In genomic region chr13:23505662-23506345, GRCm38 (mm10) we compare ENCODE assay signal across 8 mouse cellular contexts. TPM values are rescaled to one million over a fixed set of nuclear protein-coding genes. Genes with fewer than 3 reads are reported as not detected.
DNase-seq lines count a peak whose midpoint lies in the region; ATAC-seq and TF ChIP-seq lines count a peak whose summit lies in the region.

No protein-coding gene starts in this region.

- H3K9me3 ChIP-seq in lung, embryonic 14.5 days (ENCODE audit: low read depth, low read length): no peaks in the 10 kb centered on the region
- no peaks in the 10 kb centered on the region for H3K9me3 ChIP-seq in embryonic facial prominence, embryonic 13.5 days
- H3K9me3 ChIP-seq in limb, embryonic 15.5 days: no peaks in the 10 kb centered on the region
- no peaks in the 10 kb centered on the region for H3K9me3 ChIP-seq in stomach, embryonic 15.5 days

- peak; percentile 6; the same call in 1 of the 2 replicates for ATAC-seq in lung, embryonic 14.5 days (ENCODE audit: insufficient read depth)
- no peak for ATAC-seq in embryonic facial prominence, embryonic 13.5 days (ENCODE audit: insufficient number of reproducible peaks, insufficient read depth, low FRiP score, low TSS enrichment, low read depth)
- no peak for ATAC-seq in limb, embryonic 15.5 days (ENCODE audit: insufficient number of reproducible peaks, low FRiP score, low TSS enrichment, low read depth)
- ATAC-seq in stomach, embryonic 15.5 days (ENCODE audit: insufficient read depth, low FRiP score, low read depth): no peak
- no peak for ATAC-seq in granulocyte monocyte progenitor cell, adult 5-6 weeks (replicated peaks; ENCODE audit: poor library complexity, severe bottlenecking)

- WGBS in lung, embryonic 14.5 days: 10% methylated on average over 14 of the region's 14 CpGs
- WGBS in embryonic facial prominence, embryonic 13.5 days: 6% methylated on average over 14 of the region's 14 CpGs
- WGBS in limb, embryonic 15.5 days: 15% methylated on average over 14 of the region's 14 CpGs
- 20% methylated on average over 14 of the region's 14 CpGs for WGBS in stomach, embryonic 15.5 days

- peak overlapping the region; percentile 70 for H3K4me2 ChIP-seq in lung, embryonic 14.5 days
- H3K4me2 ChIP-seq in embryonic facial prominence, embryonic 13.5 days: peak overlapping the region; percentile 60
- peak overlapping the region; percentile 36 for H3K4me2 ChIP-seq in limb, embryonic 15.5 days
- H3K4me2 ChIP-seq in stomach, embryonic 15.5 days: peak overlapping the region; percentile 48

- H3K27me3 ChIP-seq in lung, embryonic 14.5 days (ENCODE audit: insufficient read depth, low read length): no peaks in the 10 kb centered on the region
- H3K27me3 ChIP-seq in embryonic facial prominence, embryonic 13.5 days: no peaks in the 10 kb centered on the region
- H3K27me3 ChIP-seq in limb, embryonic 15.5 days: no peaks in the 10 kb centered on the region
- no peaks in the 10 kb centered on the region for H3K27me3 ChIP-seq in stomach, embryonic 15.5 days (replicated peaks)

- peak; percentile 3; the same call in 1 of the 2 replicates for TF ChIP-seq CTCF in lung, embryonic 14.5 days (IDR thresholded peaks at IDR 0.05; ENCODE audit: low read depth)

- H3K4me3 ChIP-seq in lung, embryonic 14.5 days (ENCODE audit: low read depth, low read length): peak overlapping the region; percentile 31
- H3K4me3 ChIP-seq in embryonic facial prominence, embryonic 13.5 days: peak overlapping the region; percentile 35
- H3K4me3 ChIP-seq in limb, embryonic 15.5 days: peak overlapping the region; percentile 23
- H3K4me3 ChIP-seq in stomach, embryonic 15.5 days (replicated peaks): peak overlapping the region; percentile 23

- peaks cover 14% of the 10 kb centered on the region for H3K4me1 ChIP-seq in lung, embryonic 14.5 days (ENCODE audit: insufficient read depth)
- H3K4me1 ChIP-seq in embryonic facial prominence, embryonic 13.5 days: peaks cover 20% of the 10 kb centered on the region; the same call in 1 of the 2 replicates
- H3K4me1 ChIP-seq in limb, embryonic 15.5 days: peaks cover 11% of the 10 kb centered on the region
- peaks cover 7% of the 10 kb centered on the region for H3K4me1 ChIP-seq in stomach, embryonic 15.5 days

- peak overlapping the region; percentile 48; the same call in 1 of the 2 replicates for H3K27ac ChIP-seq in lung, embryonic 14.5 days (ENCODE audit: low read depth)
- peak overlapping the region; percentile 60 for H3K27ac ChIP-seq in embryonic facial prominence, embryonic 13.5 days
- no peak overlapping the region for H3K27ac ChIP-seq in limb, embryonic 15.5 days
- no peak overlapping the region for H3K27ac ChIP-seq in stomach, embryonic 15.5 days

- no peaks in the 10 kb centered on the region for H3K36me3 ChIP-seq in lung, embryonic 14.5 days (ENCODE audit: insufficient read depth)
- no peaks in the 10 kb centered on the region for H3K36me3 ChIP-seq in embryonic facial prominence, embryonic 13.5 days
- H3K36me3 ChIP-seq in limb, embryonic 15.5 days: no peaks in the 10 kb centered on the region
- no peaks in the 10 kb centered on the region for H3K36me3 ChIP-seq in stomach, embryonic 15.5 days

- peak overlapping the region; percentile 46 for H3K9ac ChIP-seq in lung, embryonic 14.5 days
- H3K9ac ChIP-seq in embryonic facial prominence, embryonic 13.5 days: peak overlapping the region; percentile 59
- no peak overlapping the region for H3K9ac ChIP-seq in limb, embryonic 15.5 days
- no peak overlapping the region for H3K9ac ChIP-seq in stomach, embryonic 15.5 days

- DNase-seq in lung, embryonic 14.5 days: peak; percentile 44
- no peak for DNase-seq in lung, postnatal 25 days (ENCODE audit: low spot score)
- DNase-seq in urinary bladder, postnatal 4 days (ENCODE audit: low spot score in 2 of 2): no peak
- DNase-seq in T-cell, adult 2 months (ENCODE audit: low spot score): no peak

RNA-seq across cellular contexts. Expression of gene Btn2a2, which starts 17.1 kb away (rescaled TPM):
- 0.63 and 0.73 TPM in 2 replicates for polyA plus RNA-seq in lung, embryonic 14.5 days (2014; fragmentation: Nextera tagmentation; extraction: Ambion mirVana)
- polyA plus RNA-seq in embryonic facial prominence, embryonic 13.5 days (2015; fragmentation: Nextera tagmentation; extraction: Ambion mirVana): 1.5 and 1.7 TPM in 2 replicates
- 0.61 and 0.67 TPM in 2 replicates for polyA plus RNA-seq in limb, embryonic 15.5 days (2015; fragmentation: Nextera tagmentation; extraction: Ambion mirVana)
- polyA plus RNA-seq in stomach, embryonic 15.5 days (2015; fragmentation: Nextera tagmentation; extraction: Ambion mirVana): 0.08 and 0.15 TPM in 2 replicates
- total RNA-seq in granulocyte monocyte progenitor cell, adult 5-6 weeks (2014; fragmentation: Nextera tagmentation): not detected in 2 replicates
- not detected in 2 replicates for total RNA-seq in granulocyte monocyte progenitor cell, adult 5-6 weeks (2017)

RNA-seq across cellular contexts. Expression of gene Hist1h4h, which starts 25.0 kb away (rescaled TPM):
- polyA plus RNA-seq in lung, embryonic 14.5 days (2014; fragmentation: Nextera tagmentation; extraction: Ambion mirVana): 7.1 and 7.6 TPM in 2 replicates
- polyA plus RNA-seq in embryonic facial prominence, embryonic 13.5 days (2015; fragmentation: Nextera tagmentation; extraction: Ambion mirVana): 7.3 and 7.9 TPM in 2 replicates
- 4.8 and 6.3 TPM in 2 replicates for polyA plus RNA-seq in limb, embryonic 15.5 days (2015; fragmentation: Nextera tagmentation; extraction: Ambion mirVana)
- polyA plus RNA-seq in stomach, embryonic 15.5 days (2015; fragmentation: Nextera tagmentation; extraction: Ambion mirVana): 6.1 and 7.3 TPM in 2 replicates
- 19.7 and 101 TPM in 2 replicates for total RNA-seq in granulocyte monocyte progenitor cell, adult 5-6 weeks (2014; fragmentation: Nextera tagmentation)
- 1,184 and 1,507 TPM in 2 replicates for total RNA-seq in granulocyte monocyte progenitor cell, adult 5-6 weeks (2017)

RNA-seq across cellular contexts. Expression of gene Hist1h2af, which starts 27.9 kb away (rescaled TPM):
- polyA plus RNA-seq in lung, embryonic 14.5 days (2014; fragmentation: Nextera tagmentation; extraction: Ambion mirVana): 13.0 and 14.6 TPM in 2 replicates
- polyA plus RNA-seq in embryonic facial prominence, embryonic 13.5 days (2015; fragmentation: Nextera tagmentation; extraction: Ambion mirVana): 6.6 and 13.4 TPM in 2 replicates
- 4.1 and 7.5 TPM in 2 replicates for polyA plus RNA-seq in limb, embryonic 15.5 days (2015; fragmentation: Nextera tagmentation; extraction: Ambion mirVana)
- polyA plus RNA-seq in stomach, embryonic 15.5 days (2015; fragmentation: Nextera tagmentation; extraction: Ambion mirVana): 4.1 and 13.0 TPM in 2 replicates
- 23.5 TPM in 1 of 2 replicates, not detected in the other for total RNA-seq in granulocyte monocyte progenitor cell, adult 5-6 weeks (2014; fragmentation: Nextera tagmentation)
- 2,010 and 2,453 TPM in 2 replicates for total RNA-seq in granulocyte monocyte progenitor cell, adult 5-6 weeks (2017)

RNA-seq across cellular contexts. Expression of gene Hist1h3g, which starts 29.4 kb away (rescaled TPM):
- 6.6 and 7.5 TPM in 2 replicates for polyA plus RNA-seq in lung, embryonic 14.5 days (2014; fragmentation: Nextera tagmentation; extraction: Ambion mirVana)
- 5.3 and 6.7 TPM in 2 replicates for polyA plus RNA-seq in embryonic facial prominence, embryonic 13.5 days (2015; fragmentation: Nextera tagmentation; extraction: Ambion mirVana)
- polyA plus RNA-seq in limb, embryonic 15.5 days (2015; fragmentation: Nextera tagmentation; extraction: Ambion mirVana): 3.4 and 5.4 TPM in 2 replicates
- 6.5 and 7.3 TPM in 2 replicates for polyA plus RNA-seq in stomach, embryonic 15.5 days (2015; fragmentation: Nextera tagmentation; extraction: Ambion mirVana)
- total RNA-seq in granulocyte monocyte progenitor cell, adult 5-6 weeks (2014; fragmentation: Nextera tagmentation): 60.4 and 108 TPM in 2 replicates
- total RNA-seq in granulocyte monocyte progenitor cell, adult 5-6 weeks (2017): 191 and 281 TPM in 2 replicates

RNA-seq across cellular contexts. Expression of gene Hist1h2bh, which starts 37.4 kb away (rescaled TPM):
- 1.0 and 1.8 TPM in 2 replicates for polyA plus RNA-seq in lung, embryonic 14.5 days (2014; fragmentation: Nextera tagmentation; extraction: Ambion mirVana)
- 0.98 and 1.4 TPM in 2 replicates for polyA plus RNA-seq in embryonic facial prominence, embryonic 13.5 days (2015; fragmentation: Nextera tagmentation; extraction: Ambion mirVana)
- 0.77 and 0.83 TPM in 2 replicates for polyA plus RNA-seq in limb, embryonic 15.5 days (2015; fragmentation: Nextera tagmentation; extraction: Ambion mirVana)
- polyA plus RNA-seq in stomach, embryonic 15.5 days (2015; fragmentation: Nextera tagmentation; extraction: Ambion mirVana): 1.0 and 1.5 TPM in 2 replicates
- total RNA-seq in granulocyte monocyte progenitor cell, adult 5-6 weeks (2014; fragmentation: Nextera tagmentation): 17.1 and 20.3 TPM in 2 replicates
- total RNA-seq in granulocyte monocyte progenitor cell, adult 5-6 weeks (2017): 126 and 172 TPM in 2 replicates

Comparison
In these comparisons a context has a peak if more than half of its experiments do, and no peak if none do; other contexts are left out.
1. H3K27ac ChIP-seq: peak in lung, embryonic 14.5 days (single experiment) and embryonic facial prominence, embryonic 13.5 days (single experiment); none in limb, embryonic 15.5 days (single experiment) and stomach, embryonic 15.5 days (single experiment).
2. H3K9ac ChIP-seq: peak in lung, embryonic 14.5 days (single experiment) and embryonic facial prominence, embryonic 13.5 days (single experiment); none in limb, embryonic 15.5 days (single experiment) and stomach, embryonic 15.5 days (single experiment).
3. Peak in every context shown above with its lines, with median percentiles within 50 percentile points of each other: H3K4me2 ChIP-seq and H3K4me3 ChIP-seq.